Mouse (Mus musculus) forebrain, embryonic 11.5 days (tissue): ENCODE results near the gene Stard3. TPM values are rescaled to one million over a fixed set of nuclear protein-coding genes. Genes with fewer than 3 reads are reported as not detected.

Experiments used
- ATAC-seq: fragments of 200-750 bp; cut with Nextera tagmentation; replicated peaks from 2 replicates; pipeline ENCODE4 v1.8.0; 2017; ENCODE audit warnings: moderate TSS enrichment; ENCODE audit not compliant: low FRiP score
- DNase-seq: peaks from one replicate; pipeline ENCODE4 v3.0.0-alpha.2; 2017; ENCODE audit warnings: low spot score
- H3K27ac ChIP-seq: fragments of 300-500 bp; sonication (generic); 2 replicates; pipeline ENCODE4 v1.5.1; 2014; ENCODE audit warnings: low read depth, low read length
- H3K27me3 ChIP-seq: fragments of 300-500 bp; sonication (generic); 2 replicates; pipeline ENCODE4 v1.6.1; 2014; ENCODE audit warnings: mild to moderate bottlenecking, low read length, mixed read lengths; ENCODE audit not compliant: control insufficient read depth, insufficient read depth
- H3K36me3 ChIP-seq: fragments of 300-500 bp; sonication (generic); 2 replicates; pipeline ENCODE4 v1.6.1; 2014; ENCODE audit warnings: mild to moderate bottlenecking, low read length, moderate library complexity, mixed read lengths; ENCODE audit not compliant: control insufficient read depth, insufficient read depth
- H3K4me1 ChIP-seq: fragments of 300-500 bp; sonication (generic); replicated peaks from 2 replicates; pipeline ENCODE4 v1.6.1; 2014; ENCODE audit warnings: low read length, mixed read lengths; ENCODE audit not compliant: control insufficient read depth, insufficient read depth
- H3K4me2 ChIP-seq: fragments of 300-500 bp; sonication (generic); 2 replicates; pipeline ENCODE4 v1.6.1; 2014; ENCODE audit warnings: low read depth, mild to moderate bottlenecking, low read length, moderate library complexity, mixed read lengths; ENCODE audit not compliant: severe bottlenecking
- H3K4me3 ChIP-seq: fragments of 300-500 bp; sonication (generic); 2 replicates; pipeline ENCODE4 v1.5.1; 2014; ENCODE audit warnings: low read depth, low read length
- H3K9ac ChIP-seq: fragments of 300-500 bp; sonication (generic); 2 replicates; pipeline ENCODE4 v1.6.1; 2014; ENCODE audit warnings: low read length
- H3K9me3 ChIP-seq: fragments of 300-500 bp; sonication (generic); 2 replicates; pipeline ENCODE4 v1.6.1; 2016; ENCODE audit warnings: low read length, mixed read lengths; ENCODE audit not compliant: control insufficient read depth
- WGBS: fragments of 180-500 bp; shearing (Covaris S2); extraction: QIAGEN DNeasy Blood & Tissue Kit; methylation state at CpG from one replicate; pipeline ENCODE4 v1.1.7; 2014; 5-methylcytosine and 5-hydroxymethylcytosine counted together
- polyA plus RNA-seq: library from polyadenylated mRNA; unstranded; fragments of >200 nt; fragmentation: Nextera tagmentation; extraction: Ambion mirVana; gene quantifications from 2 replicates; pipeline ENCODE4 v1.2.1, GENCODE M21; 2014

Stard3 gene
- polyA plus RNA-seq, 1 experiment from 2014 or later: 38.1 TPM

- peaks cover 13% of the 10 kb centered on the region; the same call in 1 of the 2 replicates for H3K27me3 ChIP-seq
- WGBS: 30% methylated on average over 7 of the region's 7 CpGs
- H3K27ac ChIP-seq: no peak overlapping the region
- no peaks in the 10 kb centered on the region for H3K36me3 ChIP-seq
- H3K4me1 ChIP-seq: peaks cover 9% of the 10 kb centered on the region; the same call in 1 of the 2 replicates
- no peak for DNase-seq
- no peak for ATAC-seq
- H3K9me3 ChIP-seq: no peaks in the 10 kb centered on the region
- peak overlapping the region; percentile 98; the same call in 1 of the 2 replicates for H3K4me2 ChIP-seq
- H3K4me3 ChIP-seq: peak overlapping the region; percentile 77; the same call in 1 of the 2 replicates
- H3K9ac ChIP-seq: no peak overlapping the region
These were observed 55.6 kb downstream of the Stard3 start for GRCm38 (mm10) chr11:98413731-98414130.

GRCm38 (mm10) chr11:98414162-98414561, 56.0 kb downstream of the Stard3 start:
- H3K4me3 ChIP-seq: no peak overlapping the region
- H3K36me3 ChIP-seq: no peaks in the 10 kb centered on the region
- no peak for ATAC-seq
- H3K4me1 ChIP-seq: peaks cover 7% of the 10 kb centered on the region; the same call in 1 of the 2 replicates
- H3K4me2 ChIP-seq: no peak overlapping the region
- no peak overlapping the region for H3K9ac ChIP-seq
- peaks cover 13% of the 10 kb centered on the region; the same call in 1 of the 2 replicates for H3K27me3 ChIP-seq
- DNase-seq: no peak
- H3K9me3 ChIP-seq: no peaks in the 10 kb centered on the region
- no peak overlapping the region for H3K27ac ChIP-seq
- WGBS: 32% methylated on average over 2 of the region's 2 CpGs

- no peak overlapping the region for H3K4me2 ChIP-seq
- DNase-seq: no peak
- no peak for ATAC-seq
- H3K36me3 ChIP-seq: no peaks in the 10 kb centered on the region
- H3K27me3 ChIP-seq: no peaks in the 10 kb centered on the region
- WGBS: 85% methylated on average over 1 of the region's 1 CpGs
- H3K9ac ChIP-seq: no peak overlapping the region
- H3K4me3 ChIP-seq: no peak overlapping the region
- H3K4me1 ChIP-seq: no peaks in the 10 kb centered on the region
- H3K9me3 ChIP-seq: no peaks in the 10 kb centered on the region
- H3K27ac ChIP-seq: no peak overlapping the region
These were observed 58.9 kb downstream of the Stard3 start for GRCm38 (mm10) chr11:98417074-98417473.

- Histone ChIP-seq H3K9ac (no peak overlapping the region), H3K4me1 (no peaks in the 10 kb centered on the region), H3K27me3 (no peaks in the 10 kb centered on the region), H3K27ac (no peak overlapping the region), H3K36me3 (no peaks in the 10 kb centered on the region), H3K9me3 (no peaks in the 10 kb centered on the region), H3K4me3 (no peak overlapping the region), H3K4me2 (no peak overlapping the region)
- 80% methylated on average over 6 of the region's 6 CpGs for WGBS
- no peak for ATAC-seq
- no peak for DNase-seq
These were observed 60.1 kb downstream of the Stard3 start for GRCm38 (mm10) chr11:98418273-98418672.

GRCm38 (mm10) chr11:98418939-98419547, 60.9 kb downstream of the Stard3 start:
- no peaks in the 10 kb centered on the region for H3K4me1 ChIP-seq
- no peak overlapping the region for H3K9ac ChIP-seq
- H3K27me3 ChIP-seq: no peaks in the 10 kb centered on the region
- H3K27ac ChIP-seq: no peak overlapping the region
- H3K4me2 ChIP-seq: no peak overlapping the region
- no peaks in the 10 kb centered on the region for H3K36me3 ChIP-seq
- no peak for ATAC-seq
- no peaks in the 10 kb centered on the region for H3K9me3 ChIP-seq
- DNase-seq: no peak
- H3K4me3 ChIP-seq: no peak overlapping the region
- 83% methylated on average over 10 of the region's 10 CpGs for WGBS

GRCm38 (mm10) chr11:98426592-98426991, 68.4 kb downstream of the Stard3 start:
- no peak overlapping the region for H3K9ac ChIP-seq
- no peak for ATAC-seq
- 89% methylated on average over 7 of the region's 7 CpGs for WGBS

GRCm38 (mm10) chr11:98428436-98428835, 70.3 kb downstream of the Stard3 start:
- no peak overlapping the region for H3K27ac ChIP-seq
- no peaks in the 10 kb centered on the region for H3K9me3 ChIP-seq
- H3K4me2 ChIP-seq: no peak overlapping the region
- H3K27me3 ChIP-seq: no peaks in the 10 kb centered on the region
- no peak overlapping the region for H3K4me3 ChIP-seq
- WGBS: 89% methylated on average over 5 of the region's 5 CpGs
- H3K4me1 ChIP-seq: no peaks in the 10 kb centered on the region
- H3K9ac ChIP-seq: no peak overlapping the region
- no peaks in the 10 kb centered on the region; the same call in 1 of the 2 replicates for H3K36me3 ChIP-seq
- ATAC-seq (no peak), DNase-seq (no peak)

More at GRCm38 (mm10) chr11:98426592-98426991, 68.4 kb downstream of the Stard3 start:
- H3K4me3 ChIP-seq: no peak overlapping the region
- H3K4me1 ChIP-seq: no peaks in the 10 kb centered on the region
- no peak overlapping the region for H3K4me2 ChIP-seq
- no peak for DNase-seq
- H3K27me3 ChIP-seq: no peaks in the 10 kb centered on the region
- H3K27ac ChIP-seq: no peak overlapping the region
- H3K36me3 ChIP-seq: no peaks in the 10 kb centered on the region; the same call in 1 of the 2 replicates
- no peaks in the 10 kb centered on the region for H3K9me3 ChIP-seq
